Mouse (Mus musculus) ovary, adult 18-20 months (tissue): ENCODE data around the gene Stxbp4.

Source experiments
- DNase-seq: peaks from one replicate; pipeline ENCODE4 v3.0.0; 2022; ENCODE audit warnings: low spot score, mixed read lengths

The Stxbp4 gene

GRCm38 (mm10) chr11:90558359-90559047, 79.4 kb downstream of the Stxbp4 start:
- DNase-seq, result no peak

- DNase-seq, result no peak
These were observed 81.4 kb downstream of the Stxbp4 start for GRCm38 (mm10) chr11:90556517-90556916.

GRCm38 (mm10) chr11:90553963-90554362, 83.9 kb downstream of the Stxbp4 start:
- no peak for DNase-seq

- DNase-seq, result no peak
These were observed 85.3 kb downstream of the Stxbp4 start for GRCm38 (mm10) chr11:90552303-90553201.

GRCm38 (mm10) chr11:90548560-90548959, 89.3 kb downstream of the Stxbp4 start:
- DNase-seq, result no peak

- no peak for DNase-seq
These were observed 99.1 kb downstream of the Stxbp4 start for GRCm38 (mm10) chr11:90538636-90539263.

GRCm38 (mm10) chr11:90525311-90525710, 112.6 kb downstream of the Stxbp4 start:
- no peak for DNase-seq

- no peak for DNase-seq
These were observed 116.8 kb downstream of the Stxbp4 start for GRCm38 (mm10) chr11:90521040-90521439.

GRCm38 (mm10) chr11:90517750-90518149, 120.1 kb downstream of the Stxbp4 start:
- no peak for DNase-seq

- no peak for DNase-seq
These were observed 125.2 kb downstream of the Stxbp4 start for GRCm38 (mm10) chr11:90512538-90513219.

GRCm38 (mm10) chr11:90501846-90502245, 136.0 kb downstream of the Stxbp4 start:
- DNase-seq, result no peak

- no peak for DNase-seq
These were observed 138.0 kb downstream of the Stxbp4 start for GRCm38 (mm10) chr11:90499918-90500317.

- DNase-seq, result no peak
These were observed 139.4 kb downstream of the Stxbp4 start for GRCm38 (mm10) chr11:90498461-90498860.

- no peak for DNase-seq
These were observed 142.9 kb downstream of the Stxbp4 start for GRCm38 (mm10) chr11:90494981-90495380.

- DNase-seq, result no peak
These were observed 145.4 kb downstream of the Stxbp4 start for GRCm38 (mm10) chr11:90492511-90492910.

GRCm38 (mm10) chr11:90489166-90489565, 148.7 kb downstream of the Stxbp4 start:
- DNase-seq, result no peak

- no peak for DNase-seq
These were observed 150.2 kb downstream of the Stxbp4 start for GRCm38 (mm10) chr11:90487686-90488085.

GRCm38 (mm10) chr11:90484750-90485637, 152.9 kb downstream of the Stxbp4 start:
- DNase-seq, result no peak

GRCm38 (mm10) chr11:90483766-90484165, 154.1 kb downstream of the Stxbp4 start:
- DNase-seq, result no peak

GRCm38 (mm10) chr11:90481828-90482227, 156.1 kb downstream of the Stxbp4 start:
- no peak for DNase-seq

- no peak for DNase-seq
These were observed 167.6 kb downstream of the Stxbp4 start for GRCm38 (mm10) chr11:90470271-90470670.
